Mouse (Mus musculus) stomach, embryonic 14.5 days (tissue): ENCODE measurements around the gene Mrpl34. TPM values are rescaled to one million over a fixed set of nuclear protein-coding genes. Genes with fewer than 3 reads are reported as not detected.

Experiments used
- ATAC-seq: fragments of 200-750 bp; cut with Nextera tagmentation; 2 replicates; pipeline ENCODE4 v1.8.0; 2017; ENCODE audit warnings: low read depth, moderate TSS enrichment; ENCODE audit not compliant: insufficient number of reproducible peaks, insufficient read depth, low FRiP score
- H3K27ac ChIP-seq: fragments of 300-500 bp; sonication (generic); 2 replicates; pipeline ENCODE4 v1.5.1; 2014; ENCODE audit warnings: mild to moderate bottlenecking, low read length, moderate library complexity, mixed read lengths
- H3K27me3 ChIP-seq: fragments of 300-500 bp; sonication (generic); 2 replicates; pipeline ENCODE4 v1.6.1; 2014; ENCODE audit warnings: low read length, control low read depth, mixed read lengths; ENCODE audit not compliant: control insufficient read depth, insufficient read depth
- H3K36me3 ChIP-seq: fragments of 300-500 bp; sonication (generic); 2 replicates; pipeline ENCODE4 v1.6.1; 2014; ENCODE audit warnings: mild to moderate bottlenecking, control low read depth, low read length, moderate library complexity, mixed read lengths; ENCODE audit not compliant: control insufficient read depth, insufficient read depth
- H3K4me1 ChIP-seq: fragments of 300-500 bp; sonication (generic); 2 replicates; pipeline ENCODE4 v1.6.1; 2014; ENCODE audit warnings: low read length, control low read depth, mixed read lengths; ENCODE audit not compliant: control insufficient read depth, insufficient read depth
- H3K4me2 ChIP-seq: fragments of 300-500 bp; sonication (generic); replicated peaks from 2 replicates; pipeline ENCODE4 v1.6.1; 2014; ENCODE audit warnings: low read depth, low read length, control low read depth
- H3K4me3 ChIP-seq: fragments of 300-500 bp; sonication (generic); 2 replicates; pipeline ENCODE4 v1.5.1; 2014; ENCODE audit warnings: low read depth, low read length, control low read depth
- H3K9ac ChIP-seq: fragments of 300-500 bp; sonication (generic); replicated peaks from 2 replicates; pipeline ENCODE4 v1.6.1; 2014; ENCODE audit warnings: low read depth, mild to moderate bottlenecking, control low read depth, low read length, moderate library complexity, mixed read lengths
- H3K9me3 ChIP-seq: fragments of 300-500 bp; sonication (generic); 2 replicates; pipeline ENCODE4 v1.6.1; 2016; ENCODE audit warnings: low read depth, low read length, control low read depth; ENCODE audit not compliant: control insufficient read depth
- WGBS: fragments of 180-500 bp; shearing (Covaris S2); extraction: QIAGEN DNeasy Blood & Tissue Kit; methylation state at CpG from one replicate; pipeline ENCODE4 v1.1.7; 2014; 5-methylcytosine and 5-hydroxymethylcytosine counted together
- polyA plus RNA-seq: library from polyadenylated mRNA; unstranded; fragments of >200 nt; fragmentation: Nextera tagmentation; extraction: Ambion mirVana; gene quantifications from 2 replicates; pipeline ENCODE4 v1.2.1, GENCODE M21; 2014

Gene Mrpl34
- polyA plus RNA-seq, 1 experiment from 2014 or later, result 154 TPM

GRCm38 (mm10) chr8:71477196-71477845 is 12.6 kb downstream of the Mrpl34 start:
- peaks cover 44% of the 10 kb centered on the region for H3K36me3 ChIP-seq
- H3K4me1 ChIP-seq, result no peaks in the 10 kb centered on the region
- H3K27me3 ChIP-seq, result no peaks in the 10 kb centered on the region
- H3K9ac ChIP-seq, result 0 out of 2 replicates have a peak overlapping the region, but pooled peaks have one; percentile 52
- WGBS, result 53% methylated on average over 14 of the region's 14 CpGs
- H3K9me3 ChIP-seq, result no peaks in the 10 kb centered on the region
- peak overlapping the region; percentile 62 for H3K4me2 ChIP-seq
- no peak for ATAC-seq
- no peak overlapping the region for H3K27ac ChIP-seq
- peak overlapping the region; percentile 57; the same call in 1 of the 2 replicates for H3K4me3 ChIP-seq

GRCm38 (mm10) chr8:71478943-71479342 is 14.2 kb downstream of the Mrpl34 start:
- Histone ChIP-seq H3K9ac (no peak overlapping the region), H3K4me3 (no peak overlapping the region), H3K4me2 (no peak overlapping the region), H3K36me3 (peaks cover 29% of the 10 kb centered on the region; the same call in 1 of the 2 replicates), H3K27me3 (no peaks in the 10 kb centered on the region), H3K27ac (no peak overlapping the region), H3K9me3 (no peaks in the 10 kb centered on the region), H3K4me1 (no peaks in the 10 kb centered on the region)
- WGBS, result 91% methylated on average over 11 of the region's 11 CpGs
- no peak for ATAC-seq

GRCm38 (mm10) chr8:71483932-71484331 is 19.2 kb downstream of the Mrpl34 start:
- ATAC-seq, result no peak
- no peaks in the 10 kb centered on the region for H3K27me3 ChIP-seq
- H3K4me1 ChIP-seq, result peaks cover 8% of the 10 kb centered on the region; the same call in 1 of the 2 replicates
- 54% methylated on average over 8 of the region's 8 CpGs for WGBS
- peaks cover 16% of the 10 kb centered on the region; the same call in 1 of the 2 replicates for H3K36me3 ChIP-seq
- no peaks in the 10 kb centered on the region for H3K9me3 ChIP-seq
- no peak overlapping the region for H3K4me3 ChIP-seq
- H3K4me2 ChIP-seq, result no peak overlapping the region
- no peak overlapping the region for H3K27ac ChIP-seq
- no peak overlapping the region for H3K9ac ChIP-seq

- Histone ChIP-seq H3K27me3 (no peaks in the 10 kb centered on the region), H3K9me3 (no peaks in the 10 kb centered on the region), H3K36me3 (peaks cover 11% of the 10 kb centered on the region; the same call in 1 of the 2 replicates), H3K9ac (no peak overlapping the region), H3K27ac (no peak overlapping the region), H3K4me3 (peak overlapping the region; percentile 76; the same call in 1 of the 2 replicates), H3K4me1 (peaks cover 16% of the 10 kb centered on the region), H3K4me2 (peak overlapping the region; percentile 96)
- ATAC-seq, result no peak
- WGBS, result 94% methylated on average over 19 of the region's 19 CpGs
Measured at GRCm38 (mm10) chr8:71484736-71485135, 20.0 kb downstream of the Mrpl34 start.

GRCm38 (mm10) chr8:71485142-71486135 is 20.7 kb downstream of the Mrpl34 start, which contains the start of gene Ano8:
Ano8 (minus strand) TSS chr8:71485963.
- Histone ChIP-seq H3K4me1 (peaks cover 18% of the 10 kb centered on the region), H3K9me3 (no peaks in the 10 kb centered on the region), H3K36me3 (peaks cover 10% of the 10 kb centered on the region; the same call in 1 of the 2 replicates), H3K27ac (peak within 1 kb of the TSS; percentile 69), H3K4me3 (peak within 1 kb of the TSS; percentile 76), H3K27me3 (no peaks in the 10 kb centered on the region), H3K4me2 (peak within 1 kb of the TSS; percentile 96), H3K9ac (peak within 1 kb of the TSS; percentile 74)
- ATAC-seq, result peak; percentile 68
- WGBS, result 5% methylated on average over 53 of the region's 58 CpGs

GRCm38 (mm10) chr8:71486136-71486529 is 21.4 kb downstream of the Mrpl34 start:
- Histone ChIP-seq H3K36me3 (peaks cover 13% of the 10 kb centered on the region; the same call in 1 of the 2 replicates), H3K9ac (0 out of 2 replicates have a peak overlapping the region, but pooled peaks have one; percentile 7), H3K27me3 (no peaks in the 10 kb centered on the region), H3K4me3 (peak overlapping the region; percentile 76), H3K4me2 (peak overlapping the region; percentile 96), H3K9me3 (no peaks in the 10 kb centered on the region), H3K27ac (peak overlapping the region; percentile 41; the same call in 1 of the 2 replicates), H3K4me1 (peaks cover 18% of the 10 kb centered on the region)
- ATAC-seq, result no peak
- 6% methylated on average over 7 of the region's 7 CpGs for WGBS

GRCm38 (mm10) chr8:71487691-71488445 is 23.1 kb downstream of the Mrpl34 start, which contains the start of gene Gtpbp3:
Gtpbp3 (plus strand) TSS chr8:71488103.
- Histone ChIP-seq H3K9me3 (no peaks in the 10 kb centered on the region), H3K9ac (peak within 1 kb of the TSS; percentile 68), H3K36me3 (peaks cover 22% of the 10 kb centered on the region; the same call in 1 of the 2 replicates), H3K27me3 (no peaks in the 10 kb centered on the region), H3K4me2 (peak within 1 kb of the TSS; percentile 99), H3K4me1 (peaks cover 18% of the 10 kb centered on the region), H3K4me3 (peak within 1 kb of the TSS; percentile 62), H3K27ac (peak within 1 kb of the TSS; percentile 95)
- under 1% methylated on average over 33 of the region's 33 CpGs for WGBS
- peak; percentile 33; the same call in 1 of the 2 replicates for ATAC-seq
